Mouse (Mus musculus) small intestine, adult 2 months (tissue): ENCODE measurements around the gene Arpp19. TPM values are rescaled to one million over a fixed set of nuclear protein-coding genes. Genes with fewer than 3 reads are reported as not detected.

Experiments
- H3K27ac ChIP-seq: fragments of 200-500 bp; 2 replicates; pipeline ENCODE4 v1.5.1; 2012; ENCODE audit warnings: low read depth, low read length, control low read depth, inconsistent platforms; ENCODE audit not compliant: insufficient read depth
- H3K27me3 ChIP-seq: fragments of 200-500 bp; 2 replicates; pipeline ENCODE4 v1.6.1; 2012; ENCODE audit warnings: mild to moderate bottlenecking, moderate library complexity, low read length, inconsistent platforms; ENCODE audit not compliant: control insufficient read depth, insufficient read depth
- H3K36me3 ChIP-seq: fragments of 200-500 bp; 2 replicates; pipeline ENCODE4 v1.6.1; 2012; ENCODE audit warnings: mild to moderate bottlenecking, low read length, control low read depth, inconsistent platforms; ENCODE audit not compliant: control insufficient read depth, insufficient read depth
- H3K4me1 ChIP-seq: fragments of 200-500 bp; 2 replicates; pipeline ENCODE4 v1.6.1; 2012; ENCODE audit warnings: low read length, inconsistent platforms, mixed read lengths; ENCODE audit not compliant: control insufficient read depth, insufficient read depth, insufficient read length
- H3K4me3 ChIP-seq: fragments of 200-500 bp; 2 replicates; pipeline ENCODE4 v1.5.1; 2012; ENCODE audit warnings: low read depth, mild to moderate bottlenecking, control low read depth, inconsistent platforms, low read length, moderate library complexity
- CTCF ChIP-seq: fragments of 200-500 bp; IDR thresholded peaks from 2 replicates; pipeline ENCODE4 v1.5.1; 2012; ENCODE audit warnings: low read depth, mild to moderate bottlenecking, control low read depth, inconsistent platforms, low read length, moderate library complexity, mixed read lengths; ENCODE audit not compliant: insufficient replicate concordance, insufficient read length; ENCODE audit errors: extremely low read depth
- POLR2A ChIP-seq: fragments of 200-500 bp; IDR thresholded peaks from 2 replicates; pipeline ENCODE4 v1.6.1; 2012; ENCODE audit warnings: low read depth, mild to moderate bottlenecking, control low read depth, inconsistent platforms, low read length, moderate library complexity
- WGBS: fragments of 180-500 bp; shearing (Covaris S2); methylation state at CpG from one replicate; pipeline ENCODE4 v1.1.7; 2018; 5-methylcytosine and 5-hydroxymethylcytosine counted together
- polyA plus RNA-seq: library from polyadenylated mRNA; depleted of rRNA; stranded (reverse); fragments of >200 nt; gene quantifications from 2 replicates; pipeline ENCODE4 v1.2.3, GENCODE M21; 2012

The Arpp19 gene
- polyA plus RNA-seq, 1 experiment, result 4.4 TPM

DNA sequence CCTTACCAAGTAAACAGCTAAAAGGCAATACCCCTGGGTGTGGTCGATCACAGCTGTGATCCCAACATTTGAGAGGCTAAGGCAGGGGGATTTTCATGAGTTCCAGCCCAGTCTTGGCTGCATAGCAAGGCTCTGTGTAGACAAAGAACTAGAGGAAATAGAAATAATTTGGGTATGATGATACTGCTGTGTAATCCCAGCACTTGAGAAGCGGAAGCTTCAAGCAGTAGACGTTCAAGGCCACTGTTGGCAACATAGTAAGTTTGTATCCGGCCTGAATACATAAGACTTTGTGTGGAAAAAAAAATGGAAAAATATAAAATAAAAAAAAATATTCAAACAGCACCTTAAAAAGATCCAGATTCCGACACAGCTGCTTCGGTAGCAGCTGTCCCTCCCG lies 14.9 kb upstream of the Arpp19 start:
- no peaks in the 10 kb centered on the region for H3K4me1 ChIP-seq
- no peak overlapping the region for H3K4me3 ChIP-seq
- 76% methylated on average over 7 of the region's 7 CpGs for WGBS
- H3K36me3 ChIP-seq, result peaks cover 5% of the 10 kb centered on the region
- H3K27me3 ChIP-seq, result no peaks in the 10 kb centered on the region
- TF ChIP-seq CTCF (no peak), POLR2A (no peak)
- no peak overlapping the region for H3K27ac ChIP-seq

DNA sequence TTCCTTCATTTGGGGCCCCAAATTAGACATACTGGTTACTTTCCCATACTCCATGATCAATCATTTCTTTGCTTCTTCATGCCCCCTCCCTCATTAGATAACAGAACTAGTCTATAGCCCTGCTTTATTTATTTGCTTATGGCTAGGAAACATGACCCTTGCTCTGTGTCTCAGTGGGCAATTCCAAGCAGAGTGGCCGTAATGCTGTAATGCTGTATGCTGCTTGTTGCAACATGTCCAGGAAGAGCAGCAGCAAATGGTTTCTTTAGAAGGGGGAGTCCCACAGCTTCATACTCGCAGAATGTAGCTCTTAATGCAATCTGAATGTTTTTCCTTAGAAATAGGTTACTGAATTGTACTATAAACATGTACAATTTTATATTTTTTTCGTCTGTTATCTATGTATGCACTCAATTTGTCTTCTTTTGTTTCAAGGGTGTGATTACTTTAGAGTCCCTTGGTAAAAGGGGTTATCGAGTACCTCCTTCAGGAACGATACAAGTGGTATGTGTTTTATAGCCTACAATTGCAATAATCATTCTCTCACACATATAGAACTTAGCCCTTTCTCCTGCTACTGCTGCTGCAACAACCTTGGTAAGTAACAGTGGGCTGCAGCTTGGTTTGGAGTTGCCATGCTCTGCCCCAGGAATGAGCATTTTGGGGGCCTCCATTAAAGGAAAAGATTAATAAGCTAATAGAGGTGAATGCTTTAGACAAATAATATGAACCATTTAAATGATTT lies 14.1 kb upstream of the Arpp19 start:
- peaks cover 3% of the 10 kb centered on the region for H3K36me3 ChIP-seq

GRCm38 (mm10) chr9:75024089-75024488 lies 13.3 kb upstream of the Arpp19 start:
- Histone ChIP-seq H3K27me3 (no peaks in the 10 kb centered on the region), H3K36me3 (peaks cover 7% of the 10 kb centered on the region), H3K27ac (no peak overlapping the region), H3K4me3 (no peak overlapping the region), H3K4me1 (no peaks in the 10 kb centered on the region)
- WGBS, result 53% methylated on average over 7 of the region's 7 CpGs
- TF ChIP-seq POLR2A, result no peak
- TF ChIP-seq CTCF, result no peak

More for the DNA sequence above, 14.1 kb upstream of the Arpp19 start:
- H3K4me3 ChIP-seq, result no peak overlapping the region
- no peaks in the 10 kb centered on the region for H3K4me1 ChIP-seq
- 47% methylated on average over 5 of the region's 5 CpGs for WGBS
- TF ChIP-seq POLR2A, result no peak
- TF ChIP-seq CTCF, result no peak
- no peak overlapping the region for H3K27ac ChIP-seq
- no peaks in the 10 kb centered on the region for H3K27me3 ChIP-seq

GRCm38 (mm10) chr9:75025689-75026088 lies 11.7 kb upstream of the Arpp19 start:
- TF ChIP-seq POLR2A, result no peak
- peak; percentile 38; the same call in 1 of the 2 replicates for TF ChIP-seq CTCF
- Histone ChIP-seq H3K4me1 (no peaks in the 10 kb centered on the region), H3K27me3 (no peaks in the 10 kb centered on the region), H3K27ac (no peak overlapping the region), H3K36me3 (0 out of 2 replicates have a peak, but pooled peaks cover 4% of the 10 kb centered on the region), H3K4me3 (no peak overlapping the region)
- 82% methylated on average over 6 of the region's 6 CpGs for WGBS

GRCm38 (mm10) chr9:75032408-75032807 lies 5.0 kb upstream of the Arpp19 start:
- 83% methylated on average over 1 of the region's 1 CpGs for WGBS
- Histone ChIP-seq H3K27ac (no peak overlapping the region), H3K27me3 (no peaks in the 10 kb centered on the region), H3K4me3 (no peak overlapping the region), H3K36me3 (peaks cover 4% of the 10 kb centered on the region; the same call in 1 of the 2 replicates), H3K4me1 (peaks cover 8% of the 10 kb centered on the region; the same call in 1 of the 2 replicates)
- TF ChIP-seq CTCF (no peak), POLR2A (no peak)

DNA sequence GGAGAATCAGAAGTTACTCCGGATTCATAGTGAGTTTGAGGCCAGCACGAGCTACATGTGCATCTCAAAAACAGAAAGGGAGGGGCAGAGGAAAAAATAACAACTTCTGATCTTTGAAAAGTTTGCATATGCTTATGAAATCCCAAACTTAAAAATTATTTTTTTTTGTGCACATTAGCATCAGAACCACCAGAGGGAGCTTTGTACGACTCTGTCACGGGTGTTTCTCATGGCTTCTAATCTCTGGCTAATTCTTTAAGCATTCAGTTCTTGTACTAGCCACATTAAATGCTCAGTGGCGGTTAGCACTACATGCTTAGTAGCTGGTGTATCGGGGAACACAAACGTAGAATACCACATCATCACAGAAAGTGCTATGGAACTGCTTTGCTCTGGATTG lies 4.3 kb upstream of the Arpp19 start:
- no peak for TF ChIP-seq CTCF
- TF ChIP-seq POLR2A, result no peak
- H3K4me1 ChIP-seq, result peaks cover 8% of the 10 kb centered on the region; the same call in 1 of the 2 replicates
- H3K27ac ChIP-seq, result no peak overlapping the region

DNA sequence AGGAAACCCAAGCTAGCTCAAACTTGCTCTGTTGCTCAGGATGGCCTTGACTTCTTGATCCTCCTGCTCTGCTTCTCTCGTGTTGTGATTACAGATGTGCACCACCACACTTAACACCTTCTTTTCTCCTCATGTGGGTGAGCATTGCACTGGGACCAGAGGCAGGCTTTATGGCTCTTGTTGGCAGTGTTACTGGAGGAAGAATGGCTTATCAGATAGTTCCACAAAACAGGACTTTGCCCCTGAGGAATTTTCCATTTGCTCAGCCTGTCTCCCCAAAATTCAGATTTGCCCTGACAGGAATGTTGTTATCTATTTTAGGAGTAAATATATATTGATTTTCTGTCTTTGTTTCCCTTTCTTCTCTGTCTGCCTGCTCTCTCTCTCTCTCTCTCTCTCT lies 2.7 kb upstream of the Arpp19 start:
- Histone ChIP-seq H3K4me1 (peaks cover 11% of the 10 kb centered on the region; the same call in 1 of the 2 replicates), H3K36me3 (no peaks in the 10 kb centered on the region; the same call in 1 of the 2 replicates), H3K27ac (peak overlapping the region; percentile 74), H3K27me3 (no peaks in the 10 kb centered on the region), H3K4me3 (no peak overlapping the region)
- 8% methylated on average over 1 of the region's 1 CpGs for WGBS
- no peak for TF ChIP-seq CTCF

More for the DNA sequence above, 4.3 kb upstream of the Arpp19 start:
- Histone ChIP-seq H3K27me3 (no peaks in the 10 kb centered on the region), H3K36me3 (peaks cover 4% of the 10 kb centered on the region; the same call in 1 of the 2 replicates), H3K4me3 (no peak overlapping the region)
- WGBS, result 53% methylated on average over 7 of the region's 7 CpGs

GRCm38 (mm10) chr9:75035944-75036343 lies 1.5 kb upstream of the Arpp19 start:
- Histone ChIP-seq H3K36me3 (peaks cover 2% of the 10 kb centered on the region; the same call in 1 of the 2 replicates), H3K27me3 (no peaks in the 10 kb centered on the region), H3K4me1 (peaks cover 11% of the 10 kb centered on the region; the same call in 1 of the 2 replicates), H3K27ac (no peak overlapping the region), H3K4me3 (no peak overlapping the region)
- WGBS, result 66% methylated on average over 4 of the region's 4 CpGs
- TF ChIP-seq CTCF (no peak), POLR2A (no peak)
